Mouse (Mus musculus) right cerebral cortex, postnatal 36 days (tissue): ENCODE measurements at regions not wholly inside any gene's neighbourhood (a gene's known extent, or its start where the extent isn't known, plus 50 kb on each side); places are given as distances from the start of the nearest gene placed in this dataset.

ENCODE experiments used
- DNase-seq, 2 experiments: peaks; one replicate each; pipeline ENCODE4 v3.0.0; 2022; ENCODE audit warnings: low spot score in 2 of 2, mixed read lengths in 1 of 2

DNA sequence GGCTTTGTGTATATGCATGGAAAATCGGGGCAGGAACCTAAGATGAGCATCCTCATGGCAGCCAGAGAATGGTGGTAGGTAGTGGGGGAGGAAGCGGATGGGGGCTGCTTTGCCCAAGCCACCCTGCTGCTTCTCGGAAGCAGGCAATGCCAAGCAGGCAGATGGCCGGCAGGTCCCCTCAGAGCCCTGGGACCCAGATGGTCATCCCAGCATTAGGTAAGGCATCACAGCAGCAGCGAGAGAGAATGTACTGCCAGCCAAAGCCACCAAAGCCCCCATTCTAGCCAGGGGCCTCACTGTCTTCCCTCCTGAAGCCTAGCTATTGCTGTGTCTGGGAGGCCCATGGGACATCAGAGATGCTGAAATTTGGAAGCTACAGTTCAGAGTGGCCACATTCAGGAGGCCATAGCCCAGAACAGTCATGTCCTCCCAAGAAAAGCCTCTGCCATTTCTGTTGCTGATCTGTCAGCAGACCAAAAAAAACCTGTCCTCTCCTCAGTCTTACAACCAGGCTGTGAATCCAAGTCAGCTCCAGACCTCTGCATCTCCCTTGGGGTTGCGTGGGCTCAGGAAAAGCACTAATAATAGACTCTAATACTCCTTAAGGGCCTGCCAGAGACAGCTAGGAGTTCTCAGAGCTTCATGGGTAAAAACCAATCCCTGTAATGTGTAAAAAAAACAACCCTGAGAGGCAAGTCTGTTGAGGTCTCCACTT, 88.5 kb upstream of the Zmiz1 start:
- DNase-seq: no peak

DNA sequence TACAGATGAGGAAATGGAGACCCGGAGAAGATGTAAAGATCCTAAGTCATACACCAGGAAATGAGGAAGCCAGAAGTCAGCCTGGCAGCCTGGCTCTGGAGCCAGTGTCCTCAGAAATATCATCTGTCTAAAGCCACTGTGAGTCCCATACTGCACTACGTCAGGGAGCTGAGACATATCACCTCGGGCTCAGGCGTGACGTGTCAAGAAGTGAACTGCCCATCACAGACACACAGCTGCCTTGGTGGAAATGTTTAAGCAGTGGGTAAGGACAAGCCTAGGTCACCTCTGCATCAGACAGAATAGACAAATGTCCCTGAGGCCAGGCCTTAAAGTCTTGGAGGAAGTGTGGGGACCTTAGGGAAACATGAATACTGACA, 88.0 kb upstream of the Zmiz1 start:
- DNase-seq: no peak

DNA sequence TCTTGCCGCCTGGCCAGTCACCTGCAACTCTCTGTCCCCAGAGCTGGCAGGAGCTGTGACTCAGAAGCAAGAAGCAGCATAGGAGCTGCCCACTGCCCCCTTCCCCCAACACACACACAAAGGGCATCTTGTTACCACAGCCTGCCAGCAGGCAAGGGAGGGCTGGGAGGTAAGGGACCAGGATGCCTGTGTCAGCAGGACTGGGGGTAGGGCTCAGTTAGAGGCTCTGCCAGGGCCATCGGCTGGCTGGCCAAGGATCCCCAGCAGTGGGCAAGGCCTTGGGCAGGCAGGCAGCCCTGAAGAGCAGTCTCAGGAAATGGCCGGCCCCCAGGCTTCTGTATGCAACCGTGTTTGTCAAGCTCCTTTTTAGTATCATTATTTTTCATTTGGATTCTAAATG, 87.3 kb upstream of the Zmiz1 start:
- DNase-seq: peak; percentile 51 to 56

DNA sequence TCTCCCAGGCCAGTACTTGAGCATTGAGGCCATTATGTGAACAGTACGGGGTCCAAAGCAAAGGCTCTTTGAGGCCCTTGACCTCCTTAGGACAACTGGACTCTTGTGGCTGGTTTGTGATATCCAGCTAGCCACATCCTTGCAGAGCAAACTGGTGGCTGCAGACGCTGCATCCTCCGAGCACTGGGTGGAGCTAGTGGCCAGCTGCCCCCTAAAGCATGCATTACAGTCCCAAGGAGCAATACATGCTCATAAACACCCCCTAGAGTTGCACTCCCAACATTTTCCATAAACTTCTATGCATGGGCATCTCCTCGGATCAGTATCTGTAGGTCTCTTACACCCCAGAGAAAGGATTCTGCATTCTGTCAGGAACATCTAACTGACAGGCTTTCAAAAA, 86.4 kb upstream of the Zmiz1 start:
- no peak for DNase-seq

DNA sequence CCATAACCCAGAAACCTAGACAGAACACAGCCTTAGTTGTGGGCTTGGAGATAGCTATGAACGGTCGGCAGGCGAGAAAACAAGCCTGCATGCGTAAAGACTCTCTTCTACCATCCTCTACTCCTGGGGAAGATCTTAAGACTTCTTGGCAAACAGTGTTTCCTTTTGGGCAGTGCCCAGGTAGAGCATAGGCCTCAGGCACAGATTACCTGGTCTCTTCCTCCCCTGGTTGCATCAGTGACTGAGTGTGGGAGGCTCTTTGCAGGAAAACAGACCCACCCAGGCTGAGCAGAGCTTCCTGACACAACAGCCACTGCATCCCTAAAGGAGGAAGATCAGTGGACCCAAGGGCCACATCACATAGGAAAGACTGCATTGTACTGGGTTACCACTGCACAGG, 85.8 kb upstream of the Zmiz1 start:
- no peak for DNase-seq

DNA sequence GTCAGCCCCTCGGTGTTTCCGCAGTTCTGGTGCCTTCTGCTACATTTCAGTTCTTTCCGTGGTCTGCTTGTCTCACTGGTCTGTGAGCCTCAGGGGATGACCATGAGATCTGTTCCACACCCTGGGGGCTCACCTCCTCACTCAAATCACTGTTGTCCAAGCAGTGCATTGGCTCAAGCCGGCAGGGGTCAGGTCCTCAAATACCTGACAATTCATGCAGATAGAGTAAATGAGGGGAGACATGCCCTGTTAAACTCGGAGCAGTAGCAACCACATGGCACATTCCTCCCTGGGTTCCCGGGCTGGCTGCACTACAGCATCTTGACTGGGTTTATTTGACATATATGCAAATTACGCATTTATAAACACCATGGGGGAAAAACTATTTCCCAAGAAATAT, 84.0 kb upstream of the Zmiz1 start:
- DNase-seq: no peak

DNA sequence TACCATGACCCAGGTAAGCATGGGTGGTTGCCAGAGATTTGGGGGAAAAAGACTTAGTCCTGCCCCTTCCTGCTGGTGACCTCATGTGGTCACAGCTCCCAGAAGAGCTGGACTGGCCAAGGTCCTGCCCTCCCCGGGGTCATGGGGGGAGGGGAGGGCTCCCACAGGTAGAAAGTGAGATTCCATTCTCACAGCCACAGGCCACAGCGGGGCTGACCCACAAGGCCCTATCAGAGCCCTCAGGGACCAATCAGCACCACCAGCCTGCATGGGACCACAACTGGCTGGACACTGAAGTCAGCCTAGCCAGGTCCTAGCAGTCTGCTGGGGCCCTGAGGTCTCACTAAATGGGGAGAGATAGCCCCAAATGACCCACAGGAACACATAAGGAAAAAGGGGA, 81.9 kb upstream of the Zmiz1 start:
- DNase-seq: no peak

DNA sequence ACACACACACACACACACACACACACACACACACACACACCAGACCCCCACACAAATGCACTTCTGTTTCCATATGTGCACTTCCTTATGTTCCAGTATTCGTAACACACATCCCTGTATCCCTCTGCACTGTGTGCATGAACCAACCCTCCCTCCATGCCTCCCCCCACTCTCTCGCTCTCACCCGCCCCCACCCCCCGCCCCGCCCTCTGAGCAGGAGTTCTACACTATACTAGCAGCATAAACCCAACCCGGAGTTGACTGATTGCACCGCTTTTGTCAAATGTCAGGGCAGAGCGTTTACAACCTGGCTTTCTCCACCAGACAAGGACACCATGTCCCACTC, 81.5 kb upstream of the Zmiz1 start:
- no peak for DNase-seq

DNA sequence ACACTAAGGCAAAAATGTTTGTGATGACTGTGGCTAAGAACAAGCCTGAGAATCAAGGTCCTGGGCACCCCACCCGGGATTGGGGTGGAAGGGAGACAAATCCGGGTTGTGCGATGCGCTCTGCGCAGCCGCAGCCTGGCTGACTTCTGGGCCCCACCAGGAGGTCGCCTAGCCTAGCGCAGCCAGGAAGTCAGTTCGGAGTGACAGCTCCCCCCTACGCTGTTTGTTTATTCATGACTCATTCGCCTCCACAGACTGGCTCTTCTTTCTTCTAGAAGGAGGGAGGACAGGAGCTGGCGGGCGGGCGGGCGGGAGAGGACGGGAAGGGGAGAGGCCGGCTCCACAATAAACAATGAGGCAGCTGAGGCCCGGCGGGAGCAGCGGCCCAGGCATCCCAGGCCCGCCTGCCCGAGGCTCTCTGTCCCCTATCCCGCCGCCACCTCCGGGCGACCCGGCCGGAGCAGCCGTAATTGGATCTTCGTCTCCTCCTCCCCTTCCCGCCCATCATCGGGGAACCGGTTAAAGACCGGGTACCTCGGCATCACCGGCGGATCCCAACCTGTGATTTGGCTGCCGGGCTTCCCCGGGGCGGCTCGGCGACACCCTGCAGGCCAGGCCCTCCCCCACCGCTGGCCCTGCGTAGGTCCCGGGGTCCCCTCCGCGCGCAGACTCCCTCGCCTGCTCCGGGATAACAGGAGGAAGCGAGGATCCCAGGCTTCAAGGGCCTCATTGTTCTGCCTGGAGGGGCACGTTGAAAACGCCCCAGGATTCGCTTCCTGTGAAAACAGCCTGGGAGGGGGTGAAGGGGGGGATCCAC, 80.9 kb upstream of the Zmiz1 start:
- peak; percentile 73 to 82 for DNase-seq

DNA sequence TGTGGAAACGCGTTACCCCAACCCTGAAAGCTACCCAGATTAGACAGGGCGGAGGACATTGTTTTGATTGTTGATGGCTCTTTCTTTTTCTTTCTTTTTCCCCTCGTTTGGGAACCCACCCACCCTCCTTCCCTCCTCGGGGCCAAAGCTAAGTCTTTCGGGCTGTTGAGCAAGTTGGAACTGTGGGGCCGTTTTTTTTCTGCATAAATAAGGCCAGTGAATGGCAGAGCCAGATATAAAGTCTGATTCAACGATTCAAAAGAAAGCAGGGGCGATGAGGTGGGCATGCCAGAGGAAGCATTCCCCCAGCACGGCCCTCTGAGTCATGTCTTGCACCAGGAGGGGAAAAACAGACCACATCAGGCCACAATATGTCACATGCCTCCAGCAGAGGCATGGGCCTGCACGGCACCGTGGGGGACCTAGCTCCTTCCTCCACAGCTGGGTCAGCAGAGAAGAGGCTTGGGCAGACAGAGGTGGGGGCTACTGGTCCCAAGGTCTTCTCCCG, 80.2 kb upstream of the Zmiz1 start:
- DNase-seq: peak in 1 of 2 experiments; percentile 34

DNA sequence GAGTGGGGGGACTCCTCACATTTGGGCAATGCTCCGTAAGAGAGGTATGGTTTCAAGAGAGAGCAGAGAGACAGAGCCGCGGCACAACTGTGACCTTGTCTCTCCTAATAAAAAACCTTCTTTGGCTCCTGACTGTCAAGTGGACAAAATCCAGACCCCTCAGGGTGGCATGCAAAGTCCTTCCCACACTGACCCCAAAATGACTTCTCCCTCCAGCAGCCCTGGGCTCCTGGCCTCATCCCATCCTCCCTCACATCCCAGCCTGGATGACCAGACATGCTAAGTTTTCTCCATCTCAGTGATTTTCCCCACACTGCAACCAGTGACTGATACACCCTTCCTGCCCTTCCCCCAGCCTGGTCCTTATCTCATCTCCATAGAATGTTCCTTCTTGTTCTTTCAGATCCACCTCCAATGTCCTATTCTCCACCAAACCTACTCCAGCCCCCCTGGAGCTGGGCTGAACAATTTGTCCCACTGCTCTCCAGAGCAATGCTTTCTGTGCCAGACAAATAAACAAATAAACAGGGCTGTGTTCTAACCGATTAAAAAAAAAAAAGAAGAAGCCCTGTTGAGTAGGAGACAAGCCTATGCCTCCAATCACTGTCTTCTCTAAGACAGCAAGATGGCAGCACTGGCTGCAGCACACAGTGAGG, 75.7 kb upstream of the Zmiz1 start:
- no peak for DNase-seq

DNA sequence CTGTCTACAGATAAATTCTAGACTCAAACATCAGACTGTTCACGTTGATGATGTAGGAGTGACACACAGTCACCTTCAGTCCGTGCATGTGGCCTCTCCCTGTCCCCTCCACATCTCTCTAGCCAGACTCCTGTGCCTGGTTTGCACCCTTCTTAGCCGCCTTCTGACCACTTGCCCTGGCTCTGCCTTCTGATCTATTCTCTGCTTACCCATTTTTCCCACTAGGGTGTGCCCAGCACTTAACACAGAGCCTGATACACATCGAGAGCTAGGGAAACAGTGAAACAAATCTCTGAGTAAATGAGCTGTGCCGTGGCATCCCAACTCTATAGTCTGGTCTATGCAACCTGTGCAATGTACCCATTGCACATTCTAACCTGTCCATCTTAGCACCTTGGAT, 73.3 kb upstream of the Zmiz1 start:
- no peak for DNase-seq

DNA sequence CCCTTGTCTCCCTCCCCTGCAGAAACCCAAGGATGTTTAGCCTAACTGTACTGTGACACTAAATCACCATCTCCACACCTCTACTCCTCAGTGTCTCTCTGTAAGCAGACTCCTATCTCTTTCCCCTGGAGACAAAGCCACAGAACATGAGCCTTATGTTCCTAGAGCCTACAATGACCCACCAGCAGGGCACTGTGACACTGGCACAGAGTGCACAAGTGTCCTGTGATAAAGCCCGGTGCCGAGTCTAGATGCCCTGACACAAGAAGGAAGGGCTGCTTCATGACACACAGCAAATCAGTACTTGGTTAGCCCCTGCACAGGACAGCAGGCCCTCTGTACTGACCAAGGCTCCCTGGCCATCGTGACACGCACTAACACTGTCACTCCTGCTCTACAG, 71.2 kb upstream of the Zmiz1 start:
- DNase-seq: no peak

DNA sequence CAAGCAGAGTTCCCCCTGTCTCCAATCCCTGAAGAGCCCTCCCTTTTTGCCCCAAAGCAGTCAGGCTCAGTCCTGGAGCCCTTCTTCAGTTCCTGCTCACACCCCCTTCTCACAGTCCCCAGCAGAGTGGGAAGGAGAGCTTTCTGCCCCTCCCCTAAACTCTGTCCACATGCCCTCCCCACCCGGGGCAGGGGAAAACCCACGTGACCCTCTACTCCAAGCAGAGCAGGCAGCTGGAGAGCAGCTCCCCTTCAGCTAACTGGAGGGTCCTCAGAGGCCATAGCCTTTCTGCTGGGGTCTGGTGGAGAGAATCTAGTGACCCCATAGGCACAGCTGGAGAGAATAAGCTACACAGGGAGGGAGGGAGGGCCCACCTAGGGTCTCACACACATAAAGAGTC, 69.7 kb upstream of the Zmiz1 start:
- no peak for DNase-seq

DNA sequence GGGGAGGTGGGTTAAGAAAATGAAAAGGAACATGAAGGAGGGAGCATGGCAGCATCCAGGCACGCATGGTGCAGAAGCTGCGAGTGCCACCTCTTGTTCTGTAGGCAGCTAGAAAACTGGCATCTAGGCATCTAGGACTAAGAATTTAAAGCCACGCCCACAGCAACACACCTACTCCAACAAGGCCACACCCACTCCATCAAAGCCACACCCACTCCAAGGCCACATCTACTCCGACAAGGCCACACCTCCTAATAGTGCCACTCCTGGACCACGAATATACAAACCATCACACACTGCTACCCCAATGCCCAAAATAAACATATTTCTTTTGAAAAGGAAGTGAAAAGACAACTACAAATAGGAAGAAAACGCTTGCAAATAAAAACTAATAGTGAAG, 66.6 kb upstream of the Zmiz1 start:
- DNase-seq: no peak

DNA sequence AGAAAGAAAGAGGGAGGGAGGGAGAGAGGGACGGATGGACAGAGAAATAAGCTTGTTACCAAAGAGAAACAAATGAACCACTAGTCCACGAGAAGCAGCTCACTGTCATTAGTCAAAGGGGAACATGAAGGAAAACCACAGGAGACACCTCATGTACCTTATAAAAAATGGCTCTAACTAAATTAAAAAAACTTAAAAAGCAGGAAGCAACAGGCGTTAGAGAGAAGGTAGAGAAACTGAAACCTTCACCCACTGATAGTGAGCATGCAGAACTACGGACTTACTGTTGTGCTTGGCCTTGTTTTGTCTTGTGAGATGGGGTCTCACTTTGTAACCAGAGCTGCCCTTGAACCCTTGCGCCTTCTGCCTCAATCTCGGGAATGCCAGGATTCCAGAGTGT, 66.0 kb upstream of the Zmiz1 start:
- DNase-seq: no peak

DNA sequence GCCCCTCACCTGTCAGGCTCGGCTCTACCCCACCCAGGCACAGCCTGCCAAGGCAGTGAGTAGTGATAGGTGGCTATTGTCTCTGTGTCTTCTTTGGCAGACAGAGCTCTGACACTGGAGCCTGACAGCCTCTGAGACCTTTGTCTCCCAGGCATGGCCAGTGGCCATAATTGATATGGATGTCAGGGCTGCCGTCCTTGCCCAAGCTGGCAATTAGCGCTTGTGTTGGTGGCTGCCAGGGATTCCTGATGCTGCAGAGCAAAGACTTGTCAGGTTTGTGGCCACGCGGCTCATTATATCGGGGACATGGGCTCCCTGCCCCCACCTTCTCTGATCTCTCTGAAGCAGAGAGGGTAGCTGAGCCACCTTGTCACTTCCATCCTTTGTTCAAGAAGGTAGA, 64.1 kb upstream of the Zmiz1 start:
- no peak for DNase-seq

DNA sequence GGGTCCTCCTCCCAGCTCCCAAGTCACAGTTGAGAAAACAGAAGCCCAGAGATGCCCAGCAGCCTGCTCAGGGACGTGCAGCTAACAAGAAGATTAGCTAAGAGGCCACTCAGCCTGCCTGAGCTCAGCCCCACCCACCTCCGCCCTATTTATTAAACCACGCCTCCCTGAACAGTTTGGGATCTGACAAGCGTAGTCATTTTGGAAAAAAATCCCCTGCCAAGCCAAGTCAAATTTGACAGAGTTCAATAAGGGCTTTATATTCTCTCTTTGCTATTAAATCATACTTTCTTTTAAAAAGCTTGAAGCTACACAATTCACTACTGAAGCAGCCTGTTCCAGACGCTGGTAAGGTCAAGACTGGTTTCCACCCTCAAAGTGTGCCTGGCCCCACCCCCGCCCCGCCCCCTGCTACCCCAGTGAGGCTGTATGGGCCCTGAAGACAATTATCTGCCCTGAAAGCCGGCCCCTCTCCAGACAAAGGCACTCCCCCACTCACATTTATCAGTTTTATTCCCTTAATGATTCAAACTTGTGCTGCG, 61.9 kb upstream of the Zmiz1 start:
- no peak for DNase-seq

DNA sequence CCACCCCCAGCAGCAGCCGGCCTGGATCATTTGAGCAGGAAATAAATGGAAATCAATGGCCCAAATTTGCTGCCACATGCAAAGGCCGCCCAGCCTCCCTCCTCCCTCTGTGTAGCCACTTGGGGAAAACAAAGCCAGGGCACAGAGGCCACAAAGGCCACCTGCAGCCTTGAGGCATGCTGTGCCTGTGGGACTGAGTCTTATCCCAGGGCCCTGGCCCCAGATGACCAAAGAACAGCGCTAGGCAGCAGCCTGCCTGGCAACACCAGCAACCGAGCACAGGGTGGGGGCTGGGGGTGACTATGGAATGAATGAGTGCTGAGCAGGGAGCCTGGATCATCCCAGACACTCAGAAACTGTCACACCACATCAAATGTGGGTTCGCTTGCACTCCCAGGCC, 61.2 kb upstream of the Zmiz1 start:
- DNase-seq: no peak

DNA sequence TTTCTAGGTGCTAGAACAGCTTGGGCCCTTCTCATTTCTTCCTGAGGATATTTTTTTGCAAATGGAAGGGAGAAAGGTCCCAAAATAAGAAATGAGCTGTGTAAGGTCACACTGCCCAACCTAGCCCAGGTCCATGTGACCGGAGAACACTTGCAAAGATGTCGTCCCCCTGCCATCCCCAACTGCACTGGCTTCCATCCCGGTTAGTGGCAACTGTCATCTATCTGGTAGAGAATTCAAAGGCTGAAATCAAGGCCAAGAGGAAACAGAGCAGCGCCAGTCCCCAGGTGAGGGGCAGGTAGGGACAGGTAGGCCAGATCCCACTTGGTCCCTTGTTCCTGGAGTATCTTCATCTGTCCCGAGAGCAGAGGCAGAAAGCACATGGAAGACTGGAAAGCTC, 60.2 kb upstream of the Zmiz1 start:
- DNase-seq: no peak

DNA sequence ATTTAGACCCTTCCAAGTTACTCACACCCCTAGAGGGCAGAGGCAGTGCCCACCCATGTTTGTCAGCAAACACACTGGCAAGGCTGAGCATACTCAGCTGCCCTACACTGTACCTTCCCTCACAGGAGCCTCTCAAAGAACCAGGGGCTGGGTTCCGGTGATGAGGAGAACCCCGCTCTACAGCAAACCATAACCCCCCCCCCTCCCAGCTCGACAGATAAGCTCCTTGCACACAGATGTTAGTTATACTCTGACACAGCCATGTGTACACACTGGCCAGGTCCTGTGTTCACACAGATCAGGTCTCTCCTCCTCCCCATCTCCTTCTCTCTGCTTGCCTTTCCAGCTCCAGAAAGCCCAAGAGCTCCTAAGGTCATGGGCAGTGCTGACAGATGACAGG, 59.7 kb upstream of the Zmiz1 start:
- no peak for DNase-seq

DNA sequence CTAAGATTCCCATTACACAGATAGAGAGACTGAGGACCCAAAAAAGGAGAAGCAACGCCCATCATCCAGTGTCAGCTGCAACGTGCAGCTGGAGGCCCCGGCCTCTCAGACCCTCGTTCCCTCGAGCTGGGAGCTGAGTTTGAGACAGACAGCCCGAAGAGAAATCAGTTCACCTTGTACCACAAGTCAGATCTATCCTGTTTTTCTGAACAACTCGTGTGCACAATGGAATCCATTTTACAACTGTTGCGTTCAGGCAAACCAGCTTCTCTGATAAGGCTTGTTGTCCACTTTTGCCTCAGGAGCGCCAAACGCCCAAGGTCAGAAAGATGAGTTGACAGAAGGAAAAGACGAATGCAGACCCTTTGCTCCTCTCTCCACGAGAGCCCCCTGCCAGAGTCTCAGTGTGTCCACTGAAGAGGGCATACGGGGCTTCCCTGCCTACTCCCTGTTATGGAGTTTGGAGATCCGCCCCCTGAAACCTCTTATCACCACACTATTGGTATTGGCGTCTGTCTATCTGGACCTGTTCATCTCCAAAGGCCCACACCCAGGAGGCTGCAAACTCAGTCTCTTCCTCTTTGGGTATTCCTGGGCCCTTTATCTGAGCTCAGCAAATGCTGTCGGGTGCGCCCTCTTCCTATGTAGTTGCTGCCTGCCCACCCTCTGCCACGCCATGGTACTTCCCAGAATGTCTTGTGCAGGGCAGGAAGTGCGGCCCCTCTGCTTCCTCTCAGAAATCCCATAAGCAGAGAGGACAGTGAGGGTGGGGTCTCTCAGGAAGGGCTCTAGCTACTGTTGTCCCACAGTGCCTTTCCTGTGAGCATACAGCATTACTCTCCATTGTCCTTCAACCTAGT, 57.7 kb upstream of the Zmiz1 start:
- DNase-seq: no peak
